Mouse (Mus musculus) G1E (cell line): ENCODE data around the gene Cyb561.

Experiments
- CTCF ChIP-seq: IDR thresholded peaks from 2 replicates; pipeline ENCODE4 v1.5.1; 2012; ENCODE audit warnings: low read depth, low read length, inconsistent platforms, mixed read lengths
- GATA2 ChIP-seq: IDR thresholded peaks from 2 replicates; pipeline ENCODE4 v1.6.1; 2012; ENCODE audit warnings: low read depth, low read length, inconsistent platforms, borderline replicate concordance
- TAL1 ChIP-seq: conservative IDR thresholded peaks from 2 replicates; pipeline ENCODE4 v1.6.1; 2012; ENCODE audit warnings: low read depth, low read length, inconsistent platforms, mixed read lengths

DNA sequence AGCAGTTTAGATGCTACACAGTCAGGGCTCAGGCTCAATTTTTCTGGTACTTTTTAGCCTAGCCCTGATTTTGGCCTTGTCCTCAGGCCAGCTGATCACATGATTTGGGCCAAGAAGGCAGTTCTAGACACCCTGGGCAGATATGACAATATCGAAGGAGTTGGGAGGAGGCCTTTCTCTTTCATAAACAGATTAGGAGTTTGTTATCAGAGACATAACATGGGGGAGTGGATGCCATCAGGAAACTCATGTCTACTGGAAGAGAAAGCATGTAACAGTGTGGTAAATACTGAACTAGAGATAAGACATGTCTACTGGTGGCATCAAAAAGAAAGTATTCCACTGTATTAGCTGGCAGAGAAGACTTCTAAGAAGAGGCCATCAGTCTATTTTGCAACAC is 67.6 kb downstream of the Cyb561 start:
- TF ChIP-seq CTCF (no peak), TAL1 (no peak), GATA2 (no peak)
